In the genomic region with DNA sequence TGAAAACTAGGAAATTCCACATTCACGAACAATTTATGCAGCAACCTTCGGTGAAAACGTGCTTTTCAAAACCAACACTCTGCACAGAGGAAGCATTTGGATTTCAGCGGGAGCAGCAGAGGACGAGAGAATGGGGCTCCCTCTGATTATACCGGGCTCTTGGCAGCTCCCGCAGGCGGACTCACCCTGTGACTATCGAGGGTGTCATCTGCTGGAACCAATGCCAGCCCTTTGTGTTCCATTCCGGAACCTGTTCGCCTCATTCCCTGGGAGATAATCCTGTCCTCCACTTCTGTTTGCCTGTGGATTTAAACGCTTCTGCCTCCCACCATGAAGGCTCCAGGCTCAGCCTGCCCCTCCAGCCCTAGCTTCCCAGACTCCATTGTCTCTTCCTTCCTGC, we compare ENCODE assay signal across 24 mouse cellular contexts.
DNase-seq lines count a peak whose midpoint lies in the region; ATAC-seq and TF ChIP-seq lines count a peak whose summit lies in the region.
"Had no signal": no experiment of that assay in that cellular context is flagged by ENCODE, and none has a peak within 500 bp of the region (broad histone marks: within the 10 kb centered on the region; RNA-seq: fewer than 3 reads in every experiment).

No protein-coding gene starts in this region.

- H3K27ac ChIP-seq in midbrain, embryonic 14.5 days (replicated peaks; ENCODE audit: low read depth, low read length), result no peak overlapping the region
- H3K27ac ChIP-seq in midbrain, embryonic 13.5 days, result no peak overlapping the region
- H3K27ac ChIP-seq: embryonic facial prominence, embryonic 15.5 days; forebrain, embryonic 10.5 days; heart, adult 2 months; hindbrain, embryonic 10.5 days; hindbrain, embryonic 14.5 days; intestine, embryonic 15.5 days had no signal

- no peaks in the 10 kb centered on the region for H3K27me3 ChIP-seq in midbrain, embryonic 14.5 days (ENCODE audit: control insufficient read depth, insufficient read depth, low read length)
- no peaks in the 10 kb centered on the region for H3K27me3 ChIP-seq in midbrain, embryonic 13.5 days
- H3K27me3 ChIP-seq: embryonic facial prominence, embryonic 15.5 days; intestine, embryonic 15.5 days had no signal

- no peaks in the 10 kb centered on the region for H3K36me3 ChIP-seq in midbrain, embryonic 14.5 days (ENCODE audit: control insufficient read depth, insufficient read depth, low read length)
- no peaks in the 10 kb centered on the region for H3K36me3 ChIP-seq in midbrain, embryonic 13.5 days
- H3K36me3 ChIP-seq: embryonic facial prominence, embryonic 15.5 days; forebrain, embryonic 10.5 days; G1E; hindbrain, embryonic 10.5 days; intestine, embryonic 15.5 days had no signal

- H3K9ac ChIP-seq in midbrain, embryonic 14.5 days (replicated peaks; ENCODE audit: low read length), result no peak overlapping the region
- H3K9ac ChIP-seq in midbrain, embryonic 13.5 days (replicated peaks), result no peak overlapping the region
- H3K9ac ChIP-seq: embryonic facial prominence, embryonic 15.5 days; hindbrain, embryonic 14.5 days; intestine, embryonic 15.5 days had no signal

- no peak overlapping the region for H3K4me3 ChIP-seq in midbrain, embryonic 14.5 days (replicated peaks; ENCODE audit: low read depth, low read length)
- no peak overlapping the region for H3K4me3 ChIP-seq in midbrain, embryonic 13.5 days (replicated peaks)
- no peak overlapping the region for H3K4me3 ChIP-seq in lung, adult 2 months (replicated peaks; ENCODE audit: extremely low read depth, low read depth, low read length)
- H3K4me3 ChIP-seq: embryonic facial prominence, embryonic 15.5 days; erythroblast, embryonic 14.5 days; forebrain, embryonic 10.5 days; heart, adult 2 months; hindbrain, embryonic 10.5 days; intestine, embryonic 15.5 days had no signal

- ATAC-seq in cerebellum, adult (ENCODE audit: insufficient number of reproducible peaks, low FRiP score, low TSS enrichment), result no peak
- no peak for ATAC-seq in midbrain, embryonic 14.5 days (ENCODE audit: low FRiP score, low TSS enrichment)
- no peak for ATAC-seq in midbrain, embryonic 13.5 days
- ATAC-seq: CD4-positive, CD25-positive, alpha-beta regulatory T cell, adult 4 months; forebrain, embryonic 14.5 days; intestine, embryonic 15.5 days had no signal

- no peak for TF ChIP-seq POLR2A in lung, adult 2 months (IDR thresholded peaks at IDR 0.05; ENCODE audit: borderline replicate concordance, extremely low read depth, low read depth, low read length)

- H3K4me2 ChIP-seq in midbrain, embryonic 14.5 days (ENCODE audit: low read length), result no peak overlapping the region
- H3K4me2 ChIP-seq in midbrain, embryonic 13.5 days (replicated peaks), result no peak overlapping the region
- H3K4me2 ChIP-seq: embryonic facial prominence, embryonic 15.5 days; heart, embryonic 11.5 days; hindbrain, embryonic 14.5 days; intestine, embryonic 15.5 days had no signal

- H3K9me3 ChIP-seq in midbrain, embryonic 14.5 days (ENCODE audit: control insufficient read depth, low read length), result no peaks in the 10 kb centered on the region
- no peaks in the 10 kb centered on the region for H3K9me3 ChIP-seq in midbrain, embryonic 13.5 days
- H3K9me3 ChIP-seq: embryonic facial prominence, embryonic 15.5 days; forebrain, embryonic 10.5 days; G1E; hindbrain, embryonic 10.5 days; intestine, embryonic 15.5 days had no signal

- 57% methylated on average over 12 of the region's 12 CpGs for WGBS in midbrain, embryonic 14.5 days
- 60% methylated on average over 12 of the region's 12 CpGs for WGBS in midbrain, embryonic 13.5 days
- 70% methylated on average over 12 of the region's 12 CpGs for WGBS in lung, adult 2 months

- no peak for TF ChIP-seq CTCF in lung, adult 2 months (IDR thresholded peaks at IDR 0.05; ENCODE audit: insufficient read depth, low read length)

- H3K4me1 ChIP-seq in midbrain, embryonic 14.5 days (ENCODE audit: control insufficient read depth, insufficient read depth, low read length), result no peaks in the 10 kb centered on the region
- 0 out of 2 replicates have a peak, but pooled peaks cover 4% of the 10 kb centered on the region for H3K4me1 ChIP-seq in midbrain, embryonic 13.5 days (replicated peaks)
- H3K4me1 ChIP-seq in lung, adult 2 months (ENCODE audit: control insufficient read depth, insufficient read depth, low read length), result no peaks in the 10 kb centered on the region
- H3K4me1 ChIP-seq: embryonic facial prominence, embryonic 15.5 days; forebrain, embryonic 10.5 days; hindbrain, embryonic 10.5 days; intestine, embryonic 15.5 days had no signal

- DNase-seq in cerebellum, adult 11 months, result peak; percentile 46
- DNase-seq in midbrain, embryonic 14.5 days, result peak; percentile 15
- peak; percentile 48 to 59 for DNase-seq in cerebellum, postnatal 10 days
- DNase-seq in lung, adult 2 months, result no peak
- no peak for DNase-seq in right cerebral cortex, postnatal 10 days (ENCODE audit: low spot score in 2 of 2)
- DNase-seq: adrenal gland, adult 8-10 months; adrenal gland, postnatal 36 days; B cell, adult 2 months; embryo, embryonic 11 days; gastrocnemius, postnatal 10 days; heart, adult 2 months; kidney, adult 18-20 months had no signal

Comparison
In these comparisons a context has a peak if more than half of its experiments do, and no peak if none do; other contexts are left out.
1. DNase-seq: peak in cerebellum, adult 11 months (single experiment), midbrain, embryonic 14.5 days (single experiment) and cerebellum, postnatal 10 days (2 of 2); none in lung, adult 2 months (single experiment) and right cerebral cortex, postnatal 10 days (0 of 2).